Comparison of ENCODE assay signal across 10 mouse cellular contexts in genomic region chr1:166016306-166016705, GRCm38 (mm10). TPM values are rescaled to one million over a fixed set of nuclear protein-coding genes. Genes with fewer than 3 reads are reported as not detected.
DNase-seq lines count a peak whose midpoint lies in the region.
"Had no signal": no experiment of that assay in that cellular context is flagged by ENCODE, and none has a peak within 500 bp of the region (broad histone marks: within the 10 kb centered on the region; RNA-seq: fewer than 3 reads in every experiment).

No protein-coding gene starts in this region.

- peak; percentile 8 for DNase-seq in 3T3-L1 (ENCODE audit: low read depth, low spot score)
- peak; percentile 25 to 54 for DNase-seq in CD8-positive naive resting alpha-beta T cell, adult 2 months (ENCODE audit: low read depth in 2 of 2, low spot score in 2 of 2)
- peak; percentile 64 for DNase-seq in induced T-regulatory cell, adult 2 months (ENCODE audit: low read depth)
- DNase-seq in thymus, postnatal 0 days (ENCODE audit: low spot score): peak; percentile 78
- DNase-seq in layer of hippocampus, adult 8-10 months (ENCODE audit: low spot score in 2 of 2): no peak
- DNase-seq in Muller cell, postnatal 12 days (ENCODE audit: inconsistent ontology term): no peak
- DNase-seq in kidney, postnatal 10 days: no peak
- DNase-seq: cerebellum, adult 11 months; cerebellum, postnatal 36 days; gastrocnemius, postnatal 14 days had no signal

RNA-seq across cellular contexts. Expression of gene Pou2f1, which starts 13.8 kb away (rescaled TPM):
- 11.4 and 15.7 TPM in 2 replicates for polyA plus RNA-seq in thymus, postnatal 0 days (2015; fragmentation: Nextera tagmentation; extraction: Ambion mirVana)
- total RNA-seq in layer of hippocampus, adult 8-10 months (2022): 10 to 100 TPM; 17.0 to 23.2 (median 21.1) TPM

Comparison
In these comparisons a context has a peak if more than half of its experiments do, and no peak if none do; other contexts are left out.
1. DNase-seq: peak in 3T3-L1 (single experiment), CD8-positive naive resting alpha-beta T cell, adult 2 months (2 of 2), induced T-regulatory cell, adult 2 months (single experiment) and thymus, postnatal 0 days (single experiment); none in layer of hippocampus, adult 8-10 months (0 of 2), Muller cell, postnatal 12 days (single experiment) and kidney, postnatal 10 days (single experiment).